Mouse (Mus musculus) granulocyte monocyte progenitor cell, adult 5-6 weeks (primary cell): ENCODE results near the gene Tmem95. TPM values are rescaled to one million over a fixed set of nuclear protein-coding genes. Genes with fewer than 3 reads are reported as not detected.
"Not testable (repeated sequence)": the region's sequence is repeated elsewhere in the genome, so short reads cannot be mapped to it uniquely, and the experiment has no call there.

Experiments
- ATAC-seq: replicated peaks from 2 replicates; pipeline ENCODE4 v1.8.0; 2016; ENCODE audit warnings: mild to moderate bottlenecking, moderate TSS enrichment, inconsistent platforms; ENCODE audit not compliant: poor library complexity, severe bottlenecking
- total RNA-seq, 2 experiments: library from RNA; stranded (forward) in 1 of 2; stranded (reverse) in 1 of 2; fragments of 200-712, 200-1000 nt in 1 of 2; fragments of >200 nt in 1 of 2; fragmentation: Nextera tagmentation in 1 of 2; gene quantifications; 2 replicates each; pipeline ENCODE4 v1.2.3; 2014 to 2017

Gene Tmem95
- total RNA-seq (2014; fragmentation: Nextera tagmentation), result not detected in 2 replicates
- not detected in 2 replicates for total RNA-seq (2017)

DNA sequence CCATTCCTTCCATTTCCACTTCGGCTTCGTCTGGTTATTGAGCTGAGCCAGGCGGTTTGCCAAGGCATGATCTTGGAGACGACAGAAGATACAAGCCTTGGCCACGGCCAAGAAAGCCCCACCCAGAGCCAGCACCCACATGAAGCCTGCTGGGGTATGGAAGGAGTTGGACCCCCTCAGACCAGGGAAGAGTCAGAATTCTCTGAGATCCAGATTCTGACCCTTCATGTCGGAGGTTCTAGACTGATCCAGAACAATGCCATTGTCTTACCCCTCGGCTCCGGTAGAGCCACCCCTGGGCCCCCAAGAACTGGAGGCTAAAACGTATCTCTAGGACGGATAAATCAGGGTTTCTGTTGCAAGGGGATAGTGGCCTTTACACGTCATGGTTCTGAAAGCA lies at the start of gene Tmem95:
Tmem95 (minus strand) TSS at position 141 of the 400 bp plus-strand sequence.
- no peak for ATAC-seq

DNA sequence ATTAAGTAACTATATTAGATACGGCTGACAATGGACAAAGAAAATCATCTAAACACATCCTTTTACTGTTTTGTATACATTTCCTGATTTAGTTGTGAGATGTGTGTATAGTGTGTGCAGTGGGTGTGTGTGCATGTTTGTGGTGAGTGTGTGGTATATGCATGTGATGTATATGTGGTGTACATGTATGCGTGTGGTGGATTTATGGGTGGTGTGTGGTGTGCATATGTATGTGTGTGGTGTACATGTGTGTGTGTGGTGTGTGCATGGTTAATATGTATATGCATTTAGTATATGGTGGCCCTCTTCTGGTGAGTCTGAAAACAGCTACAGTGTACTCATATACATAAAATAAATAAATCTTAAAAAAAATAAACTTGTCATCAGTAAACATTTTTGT lies 49.7 kb upstream of the Tmem95 start:
- no peak for ATAC-seq

DNA sequence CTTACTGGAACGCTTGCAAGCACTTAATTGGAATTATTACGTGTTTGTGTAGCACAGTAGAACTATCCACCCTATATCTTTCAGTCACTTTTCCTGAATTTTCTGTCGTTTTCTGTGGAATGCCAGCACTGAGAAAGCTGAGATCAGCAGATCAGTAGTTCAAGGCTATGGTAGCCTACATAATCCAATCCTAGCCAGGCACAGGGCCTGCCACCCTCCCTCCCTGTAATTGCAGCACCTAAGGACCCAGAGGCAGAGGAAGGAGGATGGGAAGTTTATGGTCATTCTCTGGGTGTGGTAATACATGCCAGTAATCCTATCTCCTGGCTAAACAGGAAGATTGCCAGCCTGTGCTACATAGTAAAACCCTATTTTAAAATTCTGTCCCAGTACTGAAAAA lies 45.0 kb upstream of the Tmem95 start:
- ATAC-seq, result no peak

DNA sequence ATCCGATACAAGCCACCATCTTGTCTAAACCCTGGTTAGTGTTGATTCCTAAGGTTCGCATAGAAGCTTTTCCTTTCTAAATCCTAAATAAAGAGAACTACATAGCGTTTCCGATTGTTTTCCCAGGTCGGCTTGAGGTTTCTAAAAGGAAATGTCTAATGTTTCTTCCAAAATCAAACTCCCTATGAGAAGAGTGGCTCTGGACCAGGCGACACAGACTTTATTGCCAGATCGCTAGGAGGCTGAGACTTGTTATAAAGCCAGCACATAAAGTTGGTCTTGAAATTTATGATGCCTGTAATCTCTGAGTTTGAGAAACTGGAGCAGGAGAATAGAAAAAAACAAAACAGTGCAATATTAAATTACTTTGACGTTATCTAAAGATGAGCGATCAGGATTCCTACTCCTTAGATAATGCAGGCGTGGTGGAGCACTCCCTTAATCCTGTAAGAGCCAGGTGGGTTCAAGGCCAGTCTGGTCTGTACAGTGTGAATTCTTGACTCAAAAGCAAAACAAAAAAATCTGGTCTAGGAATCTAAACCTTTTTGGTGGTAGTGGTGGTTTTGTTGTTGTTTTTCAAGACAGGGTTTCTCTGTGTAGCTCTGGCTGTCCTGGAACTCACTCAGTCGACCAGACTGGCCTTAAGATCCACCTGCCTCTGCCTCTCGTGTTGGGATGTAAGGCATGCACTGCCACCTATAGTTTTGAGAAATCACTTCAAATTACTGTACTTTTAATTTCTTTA lies 44.4 kb upstream of the Tmem95 start:
- ATAC-seq, result no peak

DNA sequence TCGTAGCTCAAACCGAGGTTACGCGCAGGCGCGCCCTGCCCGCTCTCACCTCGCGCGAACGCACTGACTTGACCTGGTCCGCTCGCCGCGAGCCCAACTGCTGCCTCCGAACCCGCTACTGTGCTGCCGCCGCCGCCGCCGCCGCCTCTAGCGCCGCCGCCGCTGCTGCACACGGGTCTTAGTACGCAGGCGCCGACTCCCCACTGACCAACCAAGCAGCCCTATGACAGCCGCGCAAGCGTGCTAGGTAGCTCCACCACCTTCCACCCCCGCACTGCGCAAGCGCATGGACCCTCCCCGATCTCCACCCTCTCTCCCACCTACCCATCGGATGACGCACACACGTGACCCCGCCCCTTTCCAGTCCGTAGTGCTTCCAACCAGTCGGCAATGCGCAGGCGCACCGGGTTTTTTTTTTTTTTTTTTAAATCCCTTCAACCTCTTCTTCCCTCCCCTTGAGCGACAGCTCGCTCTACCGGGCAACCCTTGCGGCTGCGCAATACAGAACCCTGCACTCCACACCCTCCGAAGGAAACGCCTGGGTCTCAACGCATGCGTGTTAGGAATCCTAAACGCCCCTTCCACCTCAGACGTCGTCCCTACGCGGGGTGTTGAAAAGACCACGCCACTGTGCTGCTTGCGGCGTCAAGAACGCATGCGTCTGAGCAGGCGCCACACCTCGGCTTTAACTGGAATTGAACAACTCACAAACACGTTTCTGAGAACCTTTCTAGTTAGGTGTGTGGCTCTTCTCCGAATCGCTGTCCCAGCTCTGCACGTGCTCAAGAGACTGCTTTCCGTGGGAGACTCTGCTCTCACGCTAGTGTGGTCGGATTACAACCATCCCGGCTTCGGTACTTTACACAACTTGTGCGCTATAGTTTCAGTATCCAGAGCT lies 43.5 kb upstream of the Tmem95 start, which contains the start of gene Eif5a:
Eif5a (minus strand) TSS at position 845 of the 898 bp plus-strand sequence.
- ATAC-seq, result peak; percentile 71

DNA sequence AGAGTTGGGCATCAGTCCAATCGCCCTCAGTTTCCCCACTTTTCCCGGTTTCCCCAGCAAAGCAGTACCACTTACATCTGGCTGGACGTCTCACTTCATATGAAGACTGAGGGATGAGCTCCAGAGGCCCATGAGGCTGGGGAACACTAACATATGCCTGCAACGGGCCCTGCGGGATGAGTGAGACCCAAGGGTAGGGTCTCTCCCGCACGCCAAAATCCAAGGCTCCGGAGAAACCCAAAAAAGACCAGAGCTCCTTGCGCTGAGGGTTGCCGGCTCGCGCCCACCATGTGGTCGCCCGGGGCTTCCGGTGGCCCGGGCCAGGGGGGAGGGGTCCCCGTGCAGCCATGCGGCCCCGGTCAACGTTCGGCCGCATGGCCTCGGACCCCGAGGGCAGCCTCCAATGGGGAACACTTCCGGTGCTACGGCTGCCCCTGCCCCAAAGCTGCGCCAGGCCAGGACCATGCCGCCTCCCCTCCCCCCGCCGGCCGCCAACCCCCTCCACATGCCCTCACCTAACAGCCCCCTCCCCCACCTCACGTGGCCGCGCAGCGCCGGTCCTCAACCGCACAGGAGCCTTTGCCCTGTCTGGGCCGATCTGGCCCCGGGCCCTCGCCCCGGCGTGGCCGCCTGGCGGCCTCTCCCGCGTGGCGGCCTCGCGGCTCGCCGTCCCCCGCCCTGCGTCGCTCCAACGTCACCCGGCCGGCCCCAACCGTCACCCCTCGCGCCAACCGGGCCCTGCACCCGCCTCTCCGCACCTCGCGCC lies 42.6 kb upstream of the Tmem95 start:
- ATAC-seq, result peak; percentile 2

DNA sequence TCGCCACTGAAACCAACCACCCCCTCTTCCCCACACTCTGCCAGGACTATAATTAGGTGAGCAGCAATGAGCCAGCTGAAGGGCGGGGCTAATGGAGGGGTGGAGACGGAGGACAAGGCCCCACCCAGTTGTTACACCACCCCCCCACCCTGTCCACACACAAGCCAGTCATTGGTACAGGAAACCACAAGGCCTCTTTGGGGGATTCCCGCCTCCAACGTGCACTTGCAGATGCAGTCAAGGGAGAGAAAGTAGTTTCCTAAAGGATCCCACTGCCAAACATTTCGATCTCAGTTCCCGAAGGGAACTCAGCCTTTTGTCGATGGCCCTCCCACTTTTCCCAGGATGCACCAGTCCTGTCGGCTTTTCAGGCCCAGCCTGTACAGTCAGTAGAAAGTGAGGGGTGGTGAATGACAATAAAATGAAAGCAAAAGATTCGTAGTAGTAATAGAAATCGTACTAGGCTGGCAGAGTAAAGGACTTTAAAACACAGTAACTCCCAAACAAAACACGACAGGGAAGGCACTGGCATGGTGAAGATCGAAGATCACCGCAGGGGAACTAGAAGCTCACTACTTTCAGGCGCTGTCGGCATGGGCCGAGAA lies 41.9 kb upstream of the Tmem95 start:
- ATAC-seq, result peak; percentile 53

DNA sequence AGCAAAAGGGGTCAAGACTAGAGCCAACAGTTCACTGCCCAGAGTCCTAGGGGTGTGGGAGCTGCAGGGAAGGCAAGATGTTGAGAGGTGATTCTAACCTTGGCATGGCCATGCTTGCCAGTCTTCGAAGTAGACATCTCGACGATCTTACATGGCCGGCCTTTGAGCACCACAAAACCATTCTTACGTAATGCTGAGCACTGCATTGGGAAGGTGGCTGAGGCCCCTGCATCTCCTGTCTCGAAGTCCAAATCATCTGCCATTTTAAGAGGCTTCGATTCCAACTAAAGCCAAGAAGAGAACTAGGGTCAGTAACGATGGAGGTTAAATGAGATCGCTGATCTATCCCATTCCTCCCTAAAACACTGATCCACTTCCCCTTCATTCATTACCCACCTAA lies 41.2 kb upstream of the Tmem95 start:
- no peak for ATAC-seq

DNA sequence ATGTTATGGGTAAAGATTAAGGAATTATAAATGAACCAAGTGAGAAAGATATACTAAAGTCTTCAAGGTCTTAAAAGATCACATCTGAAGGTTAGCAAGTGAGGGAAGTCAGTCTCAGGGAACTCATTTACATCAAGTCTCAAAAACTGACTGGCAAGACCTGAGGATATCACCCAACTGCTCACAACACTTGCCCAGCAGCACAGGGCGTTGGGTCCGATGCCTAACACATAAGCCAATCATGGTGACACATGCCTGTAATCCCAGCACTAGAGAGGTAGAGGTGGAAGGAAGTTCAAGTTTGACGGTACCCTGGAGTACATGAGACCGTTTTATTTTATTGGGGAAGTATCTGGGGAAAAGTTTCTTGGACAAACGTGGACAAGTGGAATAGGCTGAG lies 40.3 kb upstream of the Tmem95 start:
- no peak for ATAC-seq

DNA sequence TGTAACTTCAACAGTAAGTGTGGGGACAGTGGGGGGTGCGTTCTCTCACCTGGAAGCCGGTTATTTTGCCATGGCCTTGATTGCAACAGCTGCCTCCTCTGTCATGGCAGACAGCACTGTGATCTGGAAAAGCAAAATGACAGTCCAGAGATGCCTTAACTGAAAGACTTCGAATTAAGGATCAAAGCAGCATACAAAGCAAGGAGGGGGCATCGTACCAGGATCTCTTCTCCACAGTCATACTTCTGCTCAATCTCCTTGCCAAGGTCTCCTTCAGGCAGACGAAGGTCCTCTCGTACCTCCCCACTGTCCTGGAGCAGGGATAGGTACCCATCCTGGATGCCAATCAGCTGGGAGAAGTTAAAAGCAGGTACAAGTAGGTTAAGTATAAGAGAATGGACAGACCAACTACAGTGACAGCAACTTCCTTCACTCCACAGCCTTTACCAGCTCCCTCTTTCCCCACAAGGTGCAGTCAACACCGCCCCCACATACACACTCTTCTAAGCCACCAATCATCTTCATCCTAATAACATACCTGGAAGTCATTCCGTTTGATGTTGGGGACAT lies 39.6 kb upstream of the Tmem95 start:
- ATAC-seq, result no peak

DNA sequence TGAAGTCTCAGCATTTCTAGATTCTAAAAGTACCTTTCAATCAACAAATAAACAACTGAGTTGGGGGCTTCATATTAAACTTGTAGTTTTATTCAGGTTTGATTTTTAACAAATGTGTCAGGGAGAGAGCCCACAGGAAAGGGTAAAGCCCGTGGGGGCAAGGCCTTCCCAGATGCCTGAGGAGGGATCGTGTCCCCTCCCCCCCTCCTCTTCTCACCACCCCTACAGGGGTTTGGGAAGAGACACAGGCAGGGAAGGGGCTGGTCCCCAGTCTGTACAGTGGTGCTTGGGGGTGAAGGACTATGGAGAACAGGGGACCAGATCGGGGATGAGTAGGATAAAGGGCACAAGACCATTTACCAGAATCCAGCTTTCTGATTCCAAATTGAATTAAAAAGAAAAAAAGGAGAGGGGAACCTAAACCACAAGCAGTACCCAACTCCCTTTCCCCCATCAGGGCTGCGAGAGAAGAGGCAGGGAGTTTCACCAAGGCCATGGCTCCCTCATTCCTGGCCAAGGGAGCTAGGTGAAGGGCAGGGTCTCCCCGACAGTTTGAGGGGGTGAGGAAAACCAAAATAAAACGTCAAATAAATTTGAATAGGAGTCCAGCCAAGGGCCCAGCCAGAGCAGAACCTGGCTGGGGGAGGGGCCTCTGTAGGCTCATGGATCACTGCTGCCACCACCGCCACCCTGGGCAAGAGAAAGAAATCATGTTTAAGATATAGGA lies 39.0 kb upstream of the Tmem95 start:
- ATAC-seq, result not testable (repeated sequence)

DNA sequence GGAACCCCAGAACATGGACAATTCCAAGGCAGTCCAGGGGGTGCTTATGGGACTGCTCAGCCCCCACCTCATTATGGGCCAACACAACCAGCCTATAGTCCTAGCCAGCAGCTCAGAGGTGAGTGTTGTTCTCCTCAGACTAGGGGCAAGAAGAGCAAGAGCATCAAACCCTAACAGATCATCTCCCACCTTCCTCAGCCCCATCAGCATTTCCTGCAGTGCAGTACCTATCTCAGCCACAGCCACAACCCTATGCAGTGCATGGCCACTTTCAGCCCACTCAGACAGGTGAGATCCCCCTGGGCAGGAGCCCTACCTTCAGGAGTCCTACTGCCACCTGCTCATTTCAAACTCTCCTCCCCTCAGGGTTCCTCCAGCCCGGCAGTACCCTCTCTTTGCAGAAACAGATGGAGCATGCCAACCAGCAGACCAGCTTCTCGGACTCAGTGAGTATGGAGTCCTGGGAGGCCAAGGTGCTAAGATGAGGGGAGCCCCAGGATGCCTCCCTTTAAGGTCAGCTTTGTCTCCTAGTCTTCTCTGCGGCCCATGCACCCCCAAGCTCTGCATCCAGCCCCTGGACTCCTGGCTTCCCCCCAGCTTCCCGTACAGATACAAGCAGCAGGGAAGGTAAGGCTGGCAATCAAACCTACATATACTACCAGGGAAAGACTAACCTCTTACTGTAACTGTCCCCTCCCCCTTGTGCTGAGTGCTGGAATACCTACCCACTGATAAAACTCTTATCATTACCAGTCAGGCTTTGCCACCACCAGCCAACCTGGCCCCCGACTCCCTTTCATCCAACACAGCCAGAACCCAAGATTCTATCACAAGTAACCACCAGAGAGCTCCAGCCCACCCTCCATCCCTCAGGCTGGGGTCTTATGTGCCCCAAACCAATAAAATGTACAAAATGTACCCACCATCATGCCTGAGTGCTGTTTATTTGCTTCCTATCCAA lies 38.1 kb upstream of the Tmem95 start:
- ATAC-seq, result no peak

DNA sequence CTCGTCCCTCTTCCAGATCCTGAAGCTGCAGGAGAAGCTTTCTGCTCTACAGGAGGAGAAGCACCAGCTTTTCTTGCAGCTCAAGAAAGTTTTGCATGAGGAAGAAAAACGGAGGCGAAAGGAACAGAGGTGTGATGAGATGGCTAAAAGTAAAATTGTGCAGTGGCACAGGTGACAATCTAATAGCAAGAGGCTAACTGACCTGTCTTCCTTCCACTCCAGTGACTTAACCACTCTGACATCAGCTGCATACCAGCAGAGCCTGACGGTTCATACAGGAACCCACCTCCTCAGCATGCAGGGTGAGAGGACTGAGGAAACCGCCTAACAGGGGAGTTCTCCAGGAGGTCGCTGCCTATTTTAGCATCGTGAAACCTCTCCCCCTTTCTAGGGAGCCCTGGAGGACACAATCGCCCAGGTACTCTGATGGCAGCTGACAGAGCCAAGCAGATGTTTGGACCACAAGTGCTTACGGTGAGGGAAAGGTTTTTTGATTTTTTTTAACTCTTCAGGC lies 37.2 kb upstream of the Tmem95 start:
- no peak for ATAC-seq

DNA sequence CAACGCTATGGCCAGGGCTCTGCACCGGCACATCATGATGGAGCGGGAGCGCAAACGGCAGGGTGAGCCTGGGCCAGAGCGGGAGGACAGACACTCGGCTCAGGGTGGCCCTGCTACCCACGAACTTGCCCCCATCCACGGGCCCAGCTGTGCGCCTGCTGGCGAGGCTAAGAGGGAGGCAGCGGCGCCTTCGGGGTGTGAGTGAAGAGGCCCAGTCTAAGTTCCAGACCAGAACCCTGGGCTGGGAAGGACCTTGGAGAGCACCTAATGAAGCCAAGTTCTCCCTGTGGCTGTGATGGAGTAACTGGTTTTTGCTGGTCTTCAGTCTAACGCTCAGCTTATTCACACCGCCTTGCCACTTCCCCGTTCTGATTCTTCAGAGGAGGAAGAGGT lies 36.5 kb upstream of the Tmem95 start:
- peak; percentile 38 for ATAC-seq

DNA sequence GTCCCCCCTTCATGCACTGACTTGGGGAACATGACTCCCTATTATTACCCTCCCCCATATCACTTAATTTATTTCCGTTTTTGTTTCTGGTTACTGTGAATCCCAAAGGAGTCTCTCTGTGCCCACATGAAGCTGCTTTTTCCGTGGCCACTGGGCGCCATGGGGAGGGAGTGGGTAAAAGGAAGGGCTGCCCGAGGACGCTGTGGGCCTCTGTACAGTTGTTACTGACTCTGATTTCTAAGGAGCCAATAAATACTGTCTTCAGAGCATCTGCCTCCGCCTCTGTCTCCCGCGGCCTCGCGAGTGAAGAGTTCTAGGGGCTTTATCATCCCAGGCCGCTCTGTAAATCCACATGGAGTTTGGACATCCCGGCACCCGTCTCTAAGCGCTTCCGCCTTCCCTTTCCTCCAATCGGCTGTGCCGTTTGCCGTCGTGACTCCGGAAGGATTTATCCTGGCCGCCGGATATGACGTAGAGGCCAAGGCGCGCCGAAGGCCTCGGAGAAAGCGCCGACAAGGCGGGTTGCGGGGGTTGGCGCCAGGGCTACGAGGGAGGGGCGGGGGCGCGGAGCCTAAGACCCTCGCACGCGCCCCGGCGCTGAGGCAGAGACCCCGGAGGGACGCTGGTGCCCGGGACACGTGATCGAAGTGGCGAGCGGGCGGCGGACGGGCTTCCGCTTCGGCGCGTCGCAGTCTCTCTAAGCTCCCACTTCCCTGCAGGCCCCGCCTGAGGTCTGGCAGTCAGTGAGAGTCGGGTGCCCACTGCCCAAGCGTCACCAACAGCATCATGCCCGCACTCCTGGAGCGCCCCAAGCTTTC lies 35.9 kb upstream of the Tmem95 start, which contains the start of gene Gps2:
Gps2 (plus strand) TSS at position 335 of the 818 bp plus-strand sequence.
- peak; percentile 67 for ATAC-seq

DNA sequence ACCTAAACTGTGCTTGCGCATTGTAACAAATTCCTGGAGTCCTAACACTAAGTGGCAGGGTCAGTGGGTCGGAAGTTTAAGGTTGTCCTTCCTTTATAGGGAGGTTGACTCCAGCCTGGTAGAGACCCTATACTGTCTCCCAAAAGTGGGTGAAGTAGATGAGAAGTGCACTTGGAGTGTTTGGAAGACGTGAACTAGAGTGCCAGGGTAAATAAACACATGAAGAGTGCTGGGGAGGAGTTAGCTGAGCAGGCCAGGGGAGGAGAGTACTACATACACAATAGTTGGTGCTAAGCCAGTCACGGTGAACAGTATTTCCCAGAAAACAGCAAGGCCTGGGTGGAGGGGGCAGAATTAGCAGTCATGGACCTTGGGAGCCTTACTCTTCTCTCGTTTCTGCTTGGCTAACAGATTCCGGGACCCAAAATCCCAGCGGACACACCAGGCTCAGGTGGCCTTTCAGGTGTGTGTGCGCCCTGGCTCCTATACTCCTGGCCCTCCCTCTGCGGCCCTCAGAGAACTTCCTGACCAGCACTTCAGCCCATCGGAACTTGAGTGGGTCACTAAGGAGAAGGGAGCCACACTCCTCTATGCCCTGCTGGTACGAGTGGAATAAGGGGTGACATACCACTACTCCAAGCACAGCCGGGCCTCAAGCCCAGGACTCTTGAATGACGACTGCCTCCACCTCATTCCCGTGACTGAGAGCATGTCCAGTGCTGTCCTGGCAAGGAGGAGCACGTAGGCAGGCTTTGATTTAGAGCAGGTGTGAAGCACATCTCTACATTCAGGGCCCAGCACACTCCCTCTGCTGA lies 35.1 kb upstream of the Tmem95 start:
- no peak for ATAC-seq
